Mouse (Mus musculus) fat pad, adult 2 months (tissue): ENCODE results near the gene Stx1b.

ENCODE experiments used
- DNase-seq: peaks from one replicate; pipeline ENCODE4 v3.0.0-alpha.2; 2011; ENCODE audit warnings: low read depth, low spot score; ENCODE audit errors: extremely low read depth

Stx1b gene

GRCm38 (mm10) chr7:127817776-127818175 is 6.6 kb downstream of the Stx1b start:
- no peak for DNase-seq

GRCm38 (mm10) chr7:127817053-127817452 is 7.3 kb downstream of the Stx1b start:
- no peak for DNase-seq

GRCm38 (mm10) chr7:127815954-127816821 is 8.2 kb downstream of the Stx1b start:
- peak; percentile 88 for DNase-seq

GRCm38 (mm10) chr7:127815116-127815665 is 9.2 kb downstream of the Stx1b start:
- DNase-seq: no peak

GRCm38 (mm10) chr7:127814241-127814921 is 10.0 kb downstream of the Stx1b start:
- DNase-seq: peak; percentile 81

- DNase-seq: no peak
Measured at GRCm38 (mm10) chr7:127813821-127814220, 10.5 kb downstream of the Stx1b start.

GRCm38 (mm10) chr7:127812292-127812691 is 12.1 kb downstream of the Stx1b start:
- DNase-seq: peak; percentile 71

GRCm38 (mm10) chr7:127811240-127811639 is 13.1 kb downstream of the Stx1b start:
- no peak for DNase-seq

- DNase-seq: no peak
Measured at GRCm38 (mm10) chr7:127810650-127811049, 13.7 kb downstream of the Stx1b start.

- no peak for DNase-seq
Measured at GRCm38 (mm10) chr7:127809846-127810245, 14.5 kb downstream of the Stx1b start.

- DNase-seq: no peak
Measured at GRCm38 (mm10) chr7:127808821-127809220, 15.5 kb downstream of the Stx1b start.

GRCm38 (mm10) chr7:127802313-127802712 is 22.0 kb downstream of the Stx1b start:
- DNase-seq: no peak

- no peak for DNase-seq
Measured at GRCm38 (mm10) chr7:127801010-127801621, 23.2 kb downstream of the Stx1b start.

GRCm38 (mm10) chr7:127800435-127801009 is 23.8 kb downstream of the Stx1b start, which contains the start of gene Hsd3b7:
Gene Hsd3b7, plus strand, starts transcription at chr7:127800604.
- no peak for DNase-seq

GRCm38 (mm10) chr7:127799738-127800137 is 24.6 kb downstream of the Stx1b start:
- DNase-seq: no peak

GRCm38 (mm10) chr7:127799211-127799610 is 25.1 kb downstream of the Stx1b start:
- DNase-seq: no peak

GRCm38 (mm10) chr7:127798591-127798990 is 25.8 kb downstream of the Stx1b start:
- DNase-seq: no peak

- DNase-seq: no peak
Measured at GRCm38 (mm10) chr7:127797076-127797845, 27.1 kb downstream of the Stx1b start.

GRCm38 (mm10) chr7:127785308-127785707 is 39.0 kb downstream of the Stx1b start, which contains the start of gene Gm49388:
Gene Gm49388, plus strand, starts transcription at chr7:127785608.
- no peak for DNase-seq

- DNase-seq: no peak
Measured at GRCm38 (mm10) chr7:127778350-127778749, 46.0 kb downstream of the Stx1b start.
